Mouse (Mus musculus) kidney, adult 8-10 months (tissue): ENCODE measurements around the gene Psg25.
"Not testable (repeated sequence)": the region's sequence is repeated elsewhere in the genome, so short reads cannot be mapped to it uniquely, and the experiment has no call there.

Experiments used
- DNase-seq, 2 experiments: peaks; one replicate each; pipeline ENCODE4 v3.0.0; 2022

Gene Psg25

GRCm38 (mm10) chr7:18532169-18532568 is at the start of gene Psg25:
Gene Psg25 (minus strand): TSS chr7:18532269.
- no peak for DNase-seq

- no peak for DNase-seq
These were observed 35.1 kb upstream of the Psg25 start, which contains the start of gene Psg27 for GRCm38 (mm10) chr7:18567205-18567604. Gene Psg27 (minus strand): TSS chr7:18567305.

DNA sequence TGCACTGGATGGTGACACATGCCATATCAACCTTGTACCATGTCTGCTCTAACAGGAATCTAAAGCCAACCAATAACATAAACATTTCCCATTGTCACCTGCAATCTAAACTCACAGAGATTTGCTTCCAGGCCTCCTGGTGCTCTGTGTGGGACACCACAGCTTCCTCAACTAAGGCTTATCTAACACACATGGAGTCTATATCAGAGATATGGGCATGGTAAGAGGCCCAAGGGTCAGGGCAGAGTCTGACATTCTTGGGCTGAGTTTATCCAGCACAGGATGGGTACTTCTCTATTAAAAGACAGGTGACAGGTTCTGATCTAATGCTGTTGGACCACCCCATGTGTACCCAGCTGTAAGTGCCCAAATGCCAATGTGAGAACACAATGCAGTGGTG is 27.8 kb upstream of the Psg25 start:
- no peak for DNase-seq

DNA sequence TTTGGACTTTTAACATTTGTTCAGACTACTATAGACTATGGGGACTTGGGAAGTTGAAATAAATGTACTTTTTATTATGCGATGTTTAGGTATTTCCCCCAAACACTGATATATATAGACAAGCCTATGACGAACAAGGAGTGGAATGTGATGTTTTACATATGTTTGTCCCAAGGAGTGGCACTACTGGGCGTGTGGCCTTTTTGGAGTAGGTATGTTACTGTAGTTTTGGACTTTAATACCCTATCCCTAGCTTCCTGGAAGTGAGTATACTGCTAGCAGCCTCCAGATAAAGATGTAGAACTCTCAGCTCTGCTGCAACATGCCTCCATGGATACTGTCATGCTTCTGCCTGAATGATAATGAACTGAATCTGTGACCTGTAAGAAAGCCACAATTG is 23.7 kb upstream of the Psg25 start:
- not testable (repeated sequence) for DNase-seq

- no peak for DNase-seq
These were observed 1.4 kb upstream of the Psg25 start for GRCm38 (mm10) chr7:18533420-18533819.

- DNase-seq = no peak
These were observed 7.4 kb downstream of the Psg25 start for GRCm38 (mm10) chr7:18524668-18525067.

GRCm38 (mm10) chr7:18512848-18513247 is 19.2 kb downstream of the Psg25 start:
- DNase-seq = not testable (repeated sequence)

DNA sequence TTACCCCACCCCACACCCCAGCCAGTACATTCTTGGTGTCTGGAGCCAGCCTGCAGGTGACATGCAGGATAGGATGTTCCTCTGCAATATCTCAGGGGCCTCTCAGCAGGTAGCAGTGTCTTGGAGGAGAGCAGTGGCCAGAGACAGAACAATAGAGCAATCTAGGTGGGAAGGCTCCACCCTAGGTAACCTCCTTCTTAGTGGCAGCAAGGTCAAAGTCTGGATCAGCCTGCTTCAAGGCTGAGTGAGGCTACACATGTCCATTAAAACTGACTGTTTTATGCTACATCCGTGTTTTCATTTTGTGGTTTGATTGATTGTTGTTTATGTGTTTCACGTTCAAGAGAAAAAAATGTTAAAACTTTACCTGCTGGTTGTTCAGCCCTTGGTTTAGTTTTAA is 19.7 kb downstream of the Psg25 start:
- not testable (repeated sequence) for DNase-seq

DNA sequence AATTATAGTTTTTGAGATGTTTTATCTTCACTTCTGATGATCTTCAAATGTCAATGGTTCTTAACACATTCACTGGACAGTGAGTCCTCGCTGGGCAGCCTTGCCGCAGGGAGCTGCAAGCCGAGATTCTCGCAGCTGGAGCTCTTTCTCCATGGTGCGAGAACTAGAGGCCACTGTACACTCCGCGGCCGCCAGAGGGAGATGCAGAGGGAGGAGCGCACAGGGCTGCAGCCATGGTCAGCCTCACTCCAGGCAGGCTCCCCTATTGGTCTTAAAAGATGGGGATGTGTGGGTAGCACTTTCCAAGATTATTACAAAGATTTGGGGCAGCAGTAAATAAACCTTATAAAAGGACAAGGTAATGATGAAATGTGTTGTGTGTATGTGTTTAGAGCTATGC is 20.6 kb downstream of the Psg25 start:
- peak in 1 of 2 experiments; percentile 21 for DNase-seq

DNA sequence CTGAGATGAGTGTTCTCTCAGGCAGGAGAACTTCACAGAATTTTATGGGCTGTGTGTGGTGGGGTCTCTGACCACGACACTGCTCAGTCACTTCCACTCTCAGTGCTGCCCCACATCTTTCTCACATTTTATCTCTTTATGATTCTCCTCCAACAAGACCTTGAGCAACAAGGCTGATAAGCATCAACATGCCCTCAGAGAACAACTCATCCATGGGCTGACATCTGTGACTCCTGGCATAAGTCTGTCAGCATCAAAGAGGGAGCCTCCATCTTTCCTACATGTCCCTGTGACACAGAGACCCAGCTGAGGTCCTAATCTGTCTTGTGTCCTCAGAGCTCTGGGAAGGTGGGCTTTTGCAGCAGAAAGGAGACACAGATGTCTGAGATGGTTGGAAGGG is 48.0 kb downstream of the Psg25 start, which contains the start of gene Psg26:
Gene Psg26 (minus strand): TSS at position 101 of the 400 bp plus-strand sequence.
- DNase-seq = no peak
